Mouse (Mus musculus) Patski (cell line): ENCODE measurements around the gene Bglap. TPM values are rescaled to one million over a fixed set of nuclear protein-coding genes. Genes with fewer than 3 reads are reported as not detected.

Source experiments
- ATAC-seq: fragments of 100-300 bp; one replicate; pipeline ENCODE4 v1.8.0; 2021
- CTCF ChIA-PET: fragments of 350-600 bp; sonication (Branson Sonifier 250); formaldehyde crosslinking; loops from one replicate; lab custom pipeline; 2022; ENCODE audit warnings: inconsistent platforms; lab: Charles Lee
- POLR2A ChIA-PET: fragments of 350-600 bp; sonication (Branson Sonifier 250); formaldehyde crosslinking; loops from one replicate; lab custom pipeline; 2022; ENCODE audit warnings: antibody characterized with exemption, inconsistent platforms; lab: Charles Lee
- DNase-seq: peaks from one replicate; pipeline ENCODE4 v3.0.0-alpha.2; 2011; ENCODE audit warnings: low read depth, low spot score
- H3K27me3 ChIP-seq: fragments of 371-371 bp; one replicate; pipeline ENCODE4 v1.5.1; 2021
- CTCF ChIP-seq: fragments of 100-300 bp; IDR thresholded peaks from one replicate; pipeline ENCODE4 v1.5.1; 2021
- in situ Hi-C: fragments of 300-500 bp; cut with MboI; formaldehyde crosslinking; loops from 3 replicates; pipeline ENCODE4 v1.11.1; 2018; ENCODE audit warnings: low pct_unique_long_range_greater_than_20kb, mixed read lengths
- polyA plus RNA-seq: library from polyadenylated mRNA; unstranded; gene quantifications from one replicate; pipeline ENCODE4 v1.2.3, GENCODE M21; 2021

Gene Bglap
- polyA plus RNA-seq, 1 experiment from 2014 or later = 0.22 TPM

- ChIA-PET POLR2A (interaction anchor here (0.8 kb wide), 1 partner anchor 8 kb away, joined by 3 read pairs; no protein-coding TSS in a partner anchor), CTCF (interaction anchor here (0.7 to 1.5 kb wide), 3 partner anchors 10 to 50 kb away, joined by 3 to 5 read pairs (median 4); no protein-coding TSS in a partner anchor)
- DNase-seq (no peak), ATAC-seq (no peak)
- in situ Hi-C loops = no loop called here
- TF ChIP-seq CTCF = no peak
- no peaks in the 10 kb centered on the region for H3K27me3 ChIP-seq
Observed at GRCm38 (mm10) chr3:88415668-88416067, 31.4 kb upstream of the Bglap start.

- POLR2A ChIA-PET = interaction anchor here (0.7 kb wide), 1 partner anchor 67 kb away, joined by 3 read pairs; no protein-coding TSS in a partner anchor
- no peak for ATAC-seq
- CTCF ChIA-PET = interaction anchor here (0.7 to 1.7 kb wide), 3 partner anchors 9 to 75 kb away, joined by 3 to 8 read pairs (median 3); no protein-coding TSS in a partner anchor
- DNase-seq = no peak
- TF ChIP-seq CTCF = no peak
- H3K27me3 ChIP-seq = no peaks in the 10 kb centered on the region
- in situ Hi-C loops = no loop called here
Observed at GRCm38 (mm10) chr3:88412636-88413035, 28.4 kb upstream of the Bglap start.

GRCm38 (mm10) chr3:88411681-88412080 is 27.4 kb upstream of the Bglap start:
- TF ChIP-seq CTCF = no peak
- H3K27me3 ChIP-seq = no peaks in the 10 kb centered on the region
- ATAC-seq (no peak), DNase-seq (no peak)
- ChIA-PET POLR2A (interaction anchor here (0.6 kb wide), 1 partner anchor 47 kb away, joined by 3 read pairs; no protein-coding TSS in a partner anchor), CTCF (interaction anchor here (0.8 to 1.7 kb wide), 3 partner anchors 10 to 72 kb away, joined by 3 to 8 read pairs (median 4); no protein-coding TSS in a partner anchor)
- in situ Hi-C loops = no loop called here

GRCm38 (mm10) chr3:88410645-88411031 is 26.4 kb upstream of the Bglap start:
- no peaks in the 10 kb centered on the region for H3K27me3 ChIP-seq
- no peak for DNase-seq
- ATAC-seq = no peak
- in situ Hi-C loops = no loop called here
- CTCF ChIA-PET = interaction anchor here (0.9 to 10.5 kb wide), 7 partner anchors 9 to 111 kb away, joined by 3 to 295 read pairs (median 3); partner anchors contain the start of gene Sema4a
- POLR2A ChIA-PET = interaction anchor here (0.9 to 5.1 kb wide), 8 partner anchors 11 to 78 kb away, joined by 3 to 30 read pairs (median 4); partner anchors contain the start of gene Slc25a44
- no peak for TF ChIP-seq CTCF

- in situ Hi-C loops = loop anchor here (5.0 kb wide), 2 partner anchors 62 to 112 kb away; no protein-coding TSS in a partner anchor
Observed at GRCm38 (mm10) chr3:88409741-88410644, 25.7 kb upstream of the Bglap start, which contains the start of gene Pmf1. TSS of gene Pmf1 (minus strand) at chr3:88410331.

GRCm38 (mm10) chr3:88408953-88409352 is 24.7 kb upstream of the Bglap start:
- ChIA-PET CTCF (interaction anchor here (1.2 to 10.5 kb wide), 5 partner anchors 60 to 113 kb away, joined by 3 to 295 read pairs (median 24); no protein-coding TSS in a partner anchor), POLR2A (interaction anchor here (0.7 to 5.1 kb wide), 7 partner anchors 57 to 116 kb away, joined by 3 to 30 read pairs (median 4); no protein-coding TSS in a partner anchor)
- TF ChIP-seq CTCF = no peak
- in situ Hi-C loops = loop anchor here (5.0 kb wide), 2 partner anchors 63 to 113 kb away; no protein-coding TSS in a partner anchor
- H3K27me3 ChIP-seq = no peaks in the 10 kb centered on the region
- ATAC-seq = no peak
- DNase-seq = no peak

More at GRCm38 (mm10) chr3:88409741-88410644, 25.7 kb upstream of the Bglap start, which contains the start of gene Pmf1:
- ATAC-seq = peak; percentile 77
- TF ChIP-seq CTCF = no peak
- ChIA-PET POLR2A (interaction anchor here (0.6 to 5.1 kb wide), 14 partner anchors 12 to 135 kb away, joined by 3 to 30 read pairs (median 4); partner anchors contain the start of gene Slc25a44), CTCF (interaction anchor here (0.9 to 10.5 kb wide), 8 partner anchors 10 to 111 kb away, joined by 3 to 295 read pairs (median 3); partner anchors contain the start of gene Sema4a)
- DNase-seq = peak; percentile 89
- no peaks in the 10 kb centered on the region for H3K27me3 ChIP-seq

GRCm38 (mm10) chr3:88407529-88407928 is 23.3 kb upstream of the Bglap start:
- DNase-seq (no peak), ATAC-seq (no peak)
- in situ Hi-C loops = loop anchor here (5.0 kb wide), 2 partner anchors 65 to 115 kb away; no protein-coding TSS in a partner anchor
- TF ChIP-seq CTCF = no peak
- CTCF ChIA-PET = interaction anchor here (0.6 to 10.5 kb wide), 29 partner anchors 9 to 123 kb away, joined by 3 to 295 read pairs (median 6); partner anchors contain the start of genes Lmna, Sema4a and Slc25a44
- no peaks in the 10 kb centered on the region for H3K27me3 ChIP-seq
- POLR2A ChIA-PET = interaction anchor here (0.7 to 5.1 kb wide), 10 partner anchors 8 to 118 kb away, joined by 3 to 30 read pairs (median 4); partner anchors contain the start of gene Slc25a44

- peak; percentile 76 for DNase-seq
- no peaks in the 10 kb centered on the region for H3K27me3 ChIP-seq
- in situ Hi-C loops = loop anchor here (5.0 kb wide), 2 partner anchors 65 to 115 kb away; no protein-coding TSS in a partner anchor
- ATAC-seq = peak; percentile 28
- CTCF ChIA-PET = interaction anchor here (0.6 to 10.5 kb wide), 30 partner anchors 9 to 202 kb away, joined by 3 to 295 read pairs (median 6); partner anchors contain the start of genes Lmna, Sema4a and Slc25a44
- TF ChIP-seq CTCF = no peak
- POLR2A ChIA-PET = interaction anchor here (0.8 to 5.1 kb wide), 9 partner anchors 9 to 77 kb away, joined by 3 to 30 read pairs (median 4); partner anchors contain the start of gene Slc25a44
Observed at GRCm38 (mm10) chr3:88407090-88407489, 22.8 kb upstream of the Bglap start.

- CTCF ChIA-PET = interaction anchor here (1.5 to 10.5 kb wide), 3 partner anchors 9 to 65 kb away, joined by 3 to 295 read pairs (median 21); no protein-coding TSS in a partner anchor
- no peak for TF ChIP-seq CTCF
- no peaks in the 10 kb centered on the region for H3K27me3 ChIP-seq
- ATAC-seq (no peak), DNase-seq (no peak)
- in situ Hi-C loops = no loop called here
- POLR2A ChIA-PET = interaction anchor here (0.6 to 1.6 kb wide), 5 partner anchors 67 to 1800 kb away, joined by 3 to 7 read pairs (median 3); partner anchors contain the start of genes Smg5 and Tmem79
Observed at GRCm38 (mm10) chr3:88403522-88404230, 19.4 kb upstream of the Bglap start.
